Mouse (Mus musculus) thymus, postnatal 0 days (tissue): ENCODE results near the gene Scn5a. TPM values are rescaled to one million over a fixed set of nuclear protein-coding genes. Genes with fewer than 3 reads are reported as not detected.

Experiments used
- DNase-seq: peaks from one replicate; pipeline ENCODE4 v3.0.0-alpha.2; 2015; ENCODE audit warnings: low spot score
- polyA plus RNA-seq: library from polyadenylated mRNA; unstranded; fragments of >200 nt; fragmentation: Nextera tagmentation; extraction: Ambion mirVana; gene quantifications from 2 replicates; pipeline ENCODE4 v1.2.1, GENCODE M21; 2015

The Scn5a gene
- polyA plus RNA-seq, 1 experiment from 2014 or later = 0.30 TPM

GRCm38 (mm10) chr9:119566214-119566613 lies 12.6 kb downstream of the Scn5a start:
- no peak for DNase-seq

GRCm38 (mm10) chr9:119564803-119565202 lies 14.0 kb downstream of the Scn5a start:
- DNase-seq = no peak

GRCm38 (mm10) chr9:119563617-119564016 lies 15.2 kb downstream of the Scn5a start:
- no peak for DNase-seq

- DNase-seq = no peak
Observed at GRCm38 (mm10) chr9:119562256-119562655, 16.6 kb downstream of the Scn5a start.

- DNase-seq = no peak
Observed at GRCm38 (mm10) chr9:119561746-119562145, 17.1 kb downstream of the Scn5a start.

GRCm38 (mm10) chr9:119559537-119560276 lies 19.1 kb downstream of the Scn5a start:
- no peak for DNase-seq

- DNase-seq = peak; percentile 63
Observed at GRCm38 (mm10) chr9:119558119-119558854, 20.5 kb downstream of the Scn5a start.

GRCm38 (mm10) chr9:119556043-119556442 lies 22.8 kb downstream of the Scn5a start:
- DNase-seq = no peak

GRCm38 (mm10) chr9:119547528-119547927 lies 31.3 kb downstream of the Scn5a start:
- DNase-seq = no peak

GRCm38 (mm10) chr9:119547128-119547527 lies 31.7 kb downstream of the Scn5a start:
- DNase-seq = no peak

GRCm38 (mm10) chr9:119540726-119541125 lies 38.1 kb downstream of the Scn5a start:
- DNase-seq = no peak

GRCm38 (mm10) chr9:119537823-119538222 lies 41.0 kb downstream of the Scn5a start:
- no peak for DNase-seq

- DNase-seq = no peak
Observed at GRCm38 (mm10) chr9:119531684-119532417, 47.0 kb downstream of the Scn5a start.

GRCm38 (mm10) chr9:119524511-119524910 lies 54.3 kb downstream of the Scn5a start:
- no peak for DNase-seq

GRCm38 (mm10) chr9:119523301-119523700 lies 55.5 kb downstream of the Scn5a start:
- no peak for DNase-seq

- DNase-seq = no peak
Observed at GRCm38 (mm10) chr9:119519116-119519515, 59.7 kb downstream of the Scn5a start.

GRCm38 (mm10) chr9:119518177-119518576 lies 60.6 kb downstream of the Scn5a start:
- no peak for DNase-seq

GRCm38 (mm10) chr9:119517467-119517866 lies 61.3 kb downstream of the Scn5a start:
- DNase-seq = no peak

- no peak for DNase-seq
Observed at GRCm38 (mm10) chr9:119516815-119517214, 62.0 kb downstream of the Scn5a start.

GRCm38 (mm10) chr9:119515454-119515853 lies 63.4 kb downstream of the Scn5a start:
- DNase-seq = no peak

- no peak for DNase-seq
Observed at GRCm38 (mm10) chr9:119514986-119515385, 63.8 kb downstream of the Scn5a start.

GRCm38 (mm10) chr9:119513816-119514215 lies 65.0 kb downstream of the Scn5a start:
- DNase-seq = no peak
